Mouse (Mus musculus): ENCODE results near the gene Zc2hc1c. TPM values are rescaled to one million over a fixed set of nuclear protein-coding genes. Genes with fewer than 3 reads are reported as not detected.

The Zc2hc1c gene
- total RNA-seq, 2 experiments from 2014 or later, result 2.3 to 2.5 TPM

DNA sequence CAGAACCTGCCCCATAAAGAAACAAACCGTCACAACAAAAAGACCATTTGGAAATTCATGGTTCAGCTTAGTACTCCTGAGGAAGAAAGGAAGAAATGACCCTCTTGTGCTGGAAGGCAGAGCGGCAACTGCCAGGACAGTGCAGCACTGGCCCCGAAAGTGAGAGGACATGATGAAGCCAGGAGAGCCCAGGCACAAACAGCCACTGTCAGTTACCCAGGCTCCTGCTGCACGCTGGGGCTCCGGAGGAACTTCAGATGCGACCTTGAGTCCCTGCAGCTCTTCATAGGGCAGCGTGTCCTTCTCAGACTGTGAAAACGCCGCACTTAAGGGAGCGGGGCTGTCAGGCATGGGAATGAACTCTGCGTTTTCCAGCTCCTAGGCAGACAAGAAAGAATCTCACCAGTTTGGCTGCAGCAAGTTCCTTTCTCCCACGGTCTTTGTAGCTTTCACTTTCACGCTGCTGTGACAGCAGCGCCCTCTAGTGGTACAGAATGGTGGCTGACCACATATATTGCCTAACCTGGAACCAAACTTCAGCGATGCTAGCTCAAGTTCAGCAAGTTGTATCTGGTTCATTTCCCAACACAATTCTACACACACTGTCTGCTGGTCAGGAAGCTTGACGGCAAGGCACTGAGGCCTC is 17.0 kb downstream of the Zc2hc1c start:
- DNase-seq (ENCODE audit: low spot score in 2 of 2), result peak; percentile 80 to 84
- intact Hi-C loops (cut with DNase I), result loop anchor here (2.0 kb wide), 2 partner anchors 135 to 163 kb away; no protein-coding TSS in a partner anchor

DNA sequence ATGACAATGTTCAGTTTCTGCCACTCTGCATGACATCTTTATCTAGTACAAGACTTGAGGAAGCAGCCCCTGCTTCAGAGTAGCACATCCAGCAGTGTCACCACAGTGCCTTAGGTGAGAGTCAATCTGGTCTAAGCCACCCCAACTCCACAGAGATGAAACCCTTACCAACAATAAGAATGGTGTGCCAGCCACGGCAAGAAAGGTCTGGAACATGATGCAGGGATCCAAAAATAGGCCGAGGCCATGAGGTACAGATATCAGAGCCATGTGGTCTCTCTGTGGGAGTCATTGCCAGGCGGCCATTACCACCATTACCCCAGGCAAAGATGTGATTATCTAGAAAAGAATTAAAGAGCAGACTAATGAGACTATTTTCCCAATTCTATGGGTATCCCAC is 20.3 kb downstream of the Zc2hc1c start:
- intact Hi-C loops (cut with DNase I), result no loop called here
- DNase-seq (ENCODE audit: low spot score in 2 of 2), result no peak

DNA sequence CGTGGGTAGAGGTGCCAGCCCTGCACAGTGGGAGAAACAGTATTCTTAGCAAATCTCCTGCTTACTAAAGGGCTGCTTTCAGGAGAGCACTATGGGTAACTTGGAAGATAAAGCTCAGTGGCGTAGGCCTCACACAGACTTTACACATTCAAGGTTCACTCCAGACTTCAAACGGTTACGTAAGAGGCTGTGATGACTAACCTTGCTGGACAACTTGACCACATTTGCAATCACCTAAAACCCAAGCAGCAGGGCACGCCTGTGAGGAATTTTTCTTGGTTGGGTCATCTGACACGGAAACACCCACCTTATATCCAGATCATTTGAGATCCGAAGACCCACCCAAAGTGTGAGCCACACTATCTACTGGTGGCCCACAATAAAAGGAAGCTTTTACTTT is 41.8 kb downstream of the Zc2hc1c start:
- intact Hi-C loops (cut with DNase I), result no loop called here

DNA sequence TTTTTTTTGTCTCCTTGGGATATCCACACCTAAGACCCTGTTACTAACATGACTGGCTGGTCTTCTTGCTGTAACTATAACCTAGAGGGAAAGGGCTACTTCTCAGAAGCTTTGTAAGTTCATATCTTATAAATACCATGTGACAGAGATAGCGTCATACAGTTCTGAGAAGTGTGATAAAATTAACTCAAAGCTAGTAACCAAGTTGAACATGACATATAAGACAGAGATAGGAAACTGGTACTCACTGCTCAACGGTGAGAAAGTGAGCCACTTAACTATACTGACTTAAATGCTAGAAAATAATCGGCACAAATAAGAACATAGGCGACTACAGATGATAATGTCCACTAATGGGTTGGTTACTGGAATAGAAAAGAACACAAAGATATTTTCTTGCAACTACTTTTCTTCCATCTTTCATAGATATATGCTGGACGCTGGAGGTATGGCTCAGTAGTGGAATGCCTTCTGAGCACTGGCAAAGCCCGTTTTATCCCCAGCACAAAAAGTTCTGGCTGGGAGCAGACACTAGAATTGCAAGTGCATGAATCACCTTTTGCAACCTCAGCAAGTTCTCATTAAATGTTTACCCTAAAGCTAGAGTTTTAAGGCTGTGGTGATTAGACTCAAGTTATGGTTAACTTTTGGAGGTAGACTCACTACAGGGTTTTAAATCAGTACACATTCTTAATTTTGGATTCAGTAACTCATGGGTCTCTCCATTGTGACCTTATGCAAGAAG is 49.3 kb downstream of the Zc2hc1c start:
- no peak for DNase-seq (ENCODE audit: low spot score in 2 of 2)
- intact Hi-C loops (cut with DNase I), result no loop called here

More for the DNA sequence above, 41.8 kb downstream of the Zc2hc1c start:
- no peak for DNase-seq (ENCODE audit: low spot score in 2 of 2)

DNA sequence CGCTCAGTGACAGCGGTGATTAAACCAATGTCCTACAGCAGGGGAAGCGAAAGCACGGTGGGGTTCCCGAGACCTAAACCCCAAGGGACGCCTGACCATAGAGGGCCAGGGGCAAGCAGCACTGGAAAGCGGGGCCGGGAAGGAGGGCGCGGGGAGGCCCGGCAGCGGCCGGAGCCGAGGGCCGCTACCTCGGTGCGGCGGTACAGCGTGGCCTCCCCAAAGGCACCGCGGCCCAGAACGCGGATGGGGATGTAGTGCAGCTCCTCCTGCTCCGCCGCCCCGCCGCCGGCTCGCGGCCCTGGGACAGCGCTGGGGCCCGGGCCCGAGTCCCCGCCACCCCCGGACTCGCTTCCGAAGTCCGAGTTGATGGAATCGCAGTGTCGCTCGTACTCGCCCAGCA is 50.4 kb downstream of the Zc2hc1c start:
- intact Hi-C loops (cut with DNase I), result no loop called here

DNA sequence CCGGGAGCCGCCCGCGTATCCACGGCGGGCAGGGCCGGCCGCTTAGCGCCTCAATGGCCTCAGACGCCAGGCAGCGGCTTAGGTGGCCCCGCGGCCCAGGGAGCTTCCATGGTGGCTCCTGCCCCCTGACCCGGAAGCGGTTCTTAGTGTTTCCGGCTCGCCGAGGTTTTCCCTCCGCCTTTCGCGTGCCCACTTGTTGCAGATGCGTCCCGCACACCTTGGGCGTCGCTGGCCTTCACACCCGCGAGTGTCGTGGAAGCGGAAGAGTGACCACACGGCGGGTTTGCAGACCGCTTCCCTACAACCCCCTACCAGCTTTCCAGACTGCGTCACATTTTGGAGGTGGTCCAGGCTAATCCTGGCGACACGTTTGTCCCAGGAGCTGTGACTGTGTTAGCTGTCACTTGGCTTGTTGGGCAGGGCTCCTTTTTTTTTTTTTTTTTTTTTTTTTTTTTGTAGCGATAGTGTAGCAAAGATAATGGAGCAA is 50.9 kb downstream of the Zc2hc1c start, which contains the start of gene Nek9:
Gene Nek9 (minus strand): TSS at position 120 of the 487 bp plus-strand sequence.
- DNase-seq (ENCODE audit: low spot score in 2 of 2), result peak; percentile 91 to 93
- intact Hi-C loops (cut with DNase I), result no loop called here

More for the DNA sequence above, 50.4 kb downstream of the Zc2hc1c start:
- no peak for DNase-seq (ENCODE audit: low spot score in 2 of 2)

DNA sequence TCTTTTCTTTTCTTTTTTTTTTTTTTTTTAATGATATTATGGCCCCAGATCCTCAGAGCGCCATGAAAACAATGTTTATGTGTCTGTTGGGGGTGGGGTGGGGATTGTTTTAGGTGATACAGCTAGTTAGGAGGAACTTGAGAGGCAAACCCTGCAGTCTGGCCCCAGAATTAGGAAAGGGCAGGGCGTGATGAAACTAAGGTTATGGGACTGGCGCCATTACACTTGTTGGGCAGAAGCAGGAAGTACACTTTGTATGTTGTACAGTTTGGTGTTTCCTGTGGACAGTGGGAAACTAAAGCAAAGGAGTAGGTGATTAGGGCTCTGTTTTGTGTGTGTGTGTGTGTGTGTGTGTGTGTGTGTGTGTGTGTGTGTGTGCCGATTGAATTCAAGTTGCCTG is 51.6 kb downstream of the Zc2hc1c start:
- no peak for DNase-seq (ENCODE audit: low spot score in 2 of 2)
- intact Hi-C loops (cut with DNase I), result no loop called here

DNA sequence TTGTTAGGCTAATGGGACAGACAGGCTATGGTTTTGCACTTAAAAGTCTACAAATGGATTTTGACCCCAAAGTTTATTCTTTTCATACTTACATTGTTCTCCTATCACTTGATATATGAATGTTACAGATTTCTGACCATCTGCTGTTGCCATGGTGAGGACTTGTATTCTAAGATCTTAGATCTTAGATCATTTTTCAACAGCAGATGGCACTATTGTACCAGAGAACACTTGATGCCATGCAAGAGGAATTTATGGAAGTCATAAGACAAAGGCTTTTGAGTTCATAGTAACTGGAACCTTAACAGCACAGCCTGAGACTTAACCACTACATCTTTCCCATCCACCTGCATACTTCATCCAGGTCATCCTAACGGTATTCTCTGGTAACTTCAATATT is 52.7 kb downstream of the Zc2hc1c start:
- intact Hi-C loops (cut with DNase I), result no loop called here
- DNase-seq (ENCODE audit: low spot score in 2 of 2), result no peak

DNA sequence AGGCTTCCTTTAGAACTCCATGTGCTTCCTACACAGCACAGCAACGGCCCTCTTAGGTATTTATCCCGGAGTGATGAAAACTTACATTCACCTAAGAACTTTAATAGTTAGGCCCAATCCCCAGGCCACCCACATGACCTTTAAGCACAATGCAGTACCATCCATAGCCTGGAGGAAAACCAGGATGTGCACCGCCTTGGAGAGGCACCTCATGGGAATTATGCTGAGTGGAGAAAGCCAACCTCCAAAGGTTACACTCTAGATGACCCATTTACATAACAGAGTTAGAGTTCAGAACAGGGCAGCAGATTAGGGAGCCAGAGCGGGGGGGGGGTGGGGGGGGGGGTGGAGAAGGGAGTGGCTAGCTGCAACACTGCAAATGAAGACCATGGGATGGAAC is 53.9 kb downstream of the Zc2hc1c start:
- intact Hi-C loops (cut with DNase I), result no loop called here

DNA sequence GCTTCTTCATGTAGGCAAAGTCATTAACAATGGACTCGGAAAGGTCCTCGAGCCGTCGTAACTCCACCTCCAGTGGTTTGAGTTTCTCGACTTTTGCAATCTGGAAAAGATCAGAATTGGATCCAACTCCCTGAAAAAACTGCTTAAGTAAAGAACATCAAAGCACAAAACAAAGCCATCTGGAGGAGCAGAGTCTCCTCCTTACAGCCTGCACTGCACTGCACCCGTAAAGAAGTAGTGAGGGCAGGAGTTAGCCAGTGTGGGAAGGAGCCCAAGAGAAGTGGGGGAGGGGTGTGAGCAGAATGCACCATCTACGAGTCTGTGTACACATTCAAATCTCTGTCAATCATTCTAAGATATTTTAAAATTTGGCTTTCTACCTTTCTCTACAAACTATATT is 55.9 kb downstream of the Zc2hc1c start:
- DNase-seq (ENCODE audit: low spot score in 2 of 2), result no peak
- intact Hi-C loops (cut with DNase I), result no loop called here

More for the DNA sequence above, 53.9 kb downstream of the Zc2hc1c start:
- DNase-seq (ENCODE audit: low spot score in 2 of 2), result no peak

DNA sequence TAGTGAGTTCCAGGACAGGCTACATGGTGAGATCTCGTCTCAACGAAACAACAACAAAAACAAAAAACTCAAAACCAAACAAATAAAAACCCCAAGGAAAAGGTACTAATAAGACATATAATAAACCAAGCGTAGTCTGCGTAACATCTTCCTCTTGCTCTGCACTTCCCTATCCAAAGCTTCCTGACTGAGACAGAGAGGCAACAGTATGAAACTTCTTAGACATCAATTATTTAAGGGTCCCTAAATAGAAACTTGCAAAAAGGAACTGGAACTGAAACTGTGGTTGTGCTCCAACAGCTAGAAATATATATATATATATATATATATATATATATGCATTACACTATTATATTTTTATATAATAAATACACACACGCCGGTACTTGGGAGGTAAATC is 57.2 kb downstream of the Zc2hc1c start:
- intact Hi-C loops (cut with DNase I), result loop anchor here (5.0 kb wide), 1 partner anchor 317 kb away; no protein-coding TSS in a partner anchor
- no peak for DNase-seq (ENCODE audit: low spot score in 2 of 2)

DNA sequence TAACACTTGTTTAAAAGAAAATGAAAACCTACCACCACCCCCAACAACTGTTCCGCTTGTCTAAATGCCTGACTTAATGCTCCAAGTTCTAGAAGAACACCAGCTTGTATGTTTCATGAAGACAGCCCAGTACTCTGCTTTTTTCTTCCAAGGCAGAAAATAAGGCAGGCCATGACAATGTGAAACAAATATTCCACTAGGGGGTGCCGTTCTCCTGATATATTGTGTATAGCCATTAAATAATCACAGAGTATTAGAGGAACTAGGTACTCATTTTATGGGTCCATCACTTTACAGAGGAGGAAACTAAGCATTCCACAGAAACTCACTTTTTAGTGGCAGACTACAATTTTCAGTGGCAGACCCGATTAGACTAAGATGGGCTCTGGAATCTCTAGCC is 58.0 kb downstream of the Zc2hc1c start:
- peak in 1 of 2 experiments; percentile 23 for DNase-seq (ENCODE audit: low spot score in 2 of 2)
- intact Hi-C loops (cut with DNase I), result loop anchor here (1.0 to 5.0 kb wide), 3 partner anchors 141 to 316 kb away; no protein-coding TSS in a partner anchor

DNA sequence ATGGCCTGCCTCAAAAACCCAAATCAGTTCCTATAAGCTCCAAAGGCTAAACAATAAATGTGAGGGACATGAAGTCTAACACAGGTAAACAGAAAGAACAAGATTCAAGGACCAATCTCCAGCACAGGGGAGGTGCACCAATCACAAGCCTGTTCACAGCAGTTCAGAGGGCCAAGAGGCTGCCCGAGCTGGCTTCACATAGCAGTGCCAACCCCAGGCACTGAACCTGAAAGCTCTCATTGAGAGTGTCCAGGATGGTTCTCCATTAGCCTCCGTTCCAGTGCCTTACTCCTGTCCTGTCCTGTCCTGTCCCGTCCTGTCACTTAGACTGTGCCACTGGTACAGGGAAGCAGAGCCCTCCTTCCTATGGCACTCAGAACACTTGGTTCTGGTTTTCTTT is 58.8 kb downstream of the Zc2hc1c start:
- intact Hi-C loops (cut with DNase I), result loop anchor here (5.0 kb wide), 1 partner anchor 315 kb away; no protein-coding TSS in a partner anchor
- DNase-seq (ENCODE audit: low spot score in 2 of 2), result no peak

DNA sequence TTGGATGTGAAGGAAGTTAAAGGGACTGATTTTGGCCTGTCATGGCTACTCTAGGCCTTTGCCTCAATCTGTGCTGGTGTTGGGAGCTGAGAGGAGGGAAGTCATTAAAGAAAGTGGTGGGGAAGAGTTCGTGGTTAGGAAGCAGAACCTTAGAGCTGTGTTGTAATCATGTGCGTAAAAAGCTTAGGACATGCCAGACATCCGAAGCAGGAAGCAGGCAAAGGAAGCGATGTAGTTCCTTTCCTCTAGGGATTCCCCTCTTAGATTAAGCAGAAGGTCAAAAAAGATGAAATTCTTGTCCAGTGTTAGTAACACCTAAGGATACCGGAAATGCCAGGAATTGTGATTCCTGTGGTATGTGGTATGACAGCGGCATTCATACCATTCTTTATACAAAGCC is 59.9 kb downstream of the Zc2hc1c start:
- intact Hi-C loops (cut with DNase I), result loop anchor here (5.0 kb wide), 1 partner anchor 314 kb away; no protein-coding TSS in a partner anchor
- DNase-seq (ENCODE audit: low spot score in 2 of 2), result no peak

Small RNA genes within 50 kb of the gene (microRNA-seq; reads per million reads assigned to microRNA genes)
- not detected for gene Mir6938

Other genes with a start within 250 kb of the Zc2hc1c start
- 1 to 10 TPM; 1.8 to 2.8 TPM for gene Prox2, start 177.8 kb upstream of the Zc2hc1c start, total RNA-seq (2021)
- 100 to 1,000 TPM; 144 to 163 TPM for gene Dlst, start 177.8 kb upstream of the Zc2hc1c start, total RNA-seq (2021)
- gene Rps6kl1, start 137.3 kb upstream of the Zc2hc1c start, total RNA-seq (2021), result 10 to 100 TPM; 35.8 to 39.1 TPM
- 1 to 10 TPM; 2.7 to 2.8 TPM for gene Pgf, start 110.8 kb upstream of the Zc2hc1c start, total RNA-seq (2021)
- 10 to 100 TPM; 63.0 to 76.6 TPM for gene Eif2b2, start 69.1 kb upstream of the Zc2hc1c start, total RNA-seq (2021)
- 10 to 100 TPM; 15.5 to 17.5 TPM for gene Mlh3, start 18.0 kb upstream of the Zc2hc1c start, total RNA-seq (2021)
- 10 to 100 TPM; 31.1 to 39.0 TPM for gene Acyp1, start 153 bp upstream of the Zc2hc1c start, total RNA-seq (2021)
- gene Nek9, start 50.8 kb downstream of the Zc2hc1c start, total RNA-seq (2021), result 10 to 100 TPM; 31.0 to 33.7 TPM
- gene Tmed10, start 86.3 kb downstream of the Zc2hc1c start, total RNA-seq (2021), result 100 to 1,000 TPM; 150 to 154 TPM
- 10 to 100 TPM; 21.9 to 74.3 TPM for gene Fos, start 185.3 kb downstream of the Zc2hc1c start, total RNA-seq (2021)

All from left cerebral cortex, postnatal 36 days (tissue).